Mouse (Mus musculus) heart, embryonic 15.5 days (tissue): ENCODE results near the gene Gpr152. TPM values are rescaled to one million over a fixed set of nuclear protein-coding genes. Genes with fewer than 3 reads are reported as not detected.

Experiments used
- ATAC-seq: fragments of 200-750 bp; cut with Nextera tagmentation; replicated peaks from 2 replicates; pipeline ENCODE4 v1.8.0; 2017; ENCODE audit warnings: low read depth, moderate TSS enrichment; ENCODE audit not compliant: insufficient number of reproducible peaks, insufficient read depth, low FRiP score
- H3K27ac ChIP-seq: fragments of 300-500 bp; sonication (generic); 2 replicates; pipeline ENCODE4 v1.5.1; 2015; ENCODE audit warnings: mild to moderate bottlenecking, inconsistent platforms
- H3K27me3 ChIP-seq: fragments of 300-500 bp; sonication (generic); 2 replicates; pipeline ENCODE4 v1.6.1; 2015; ENCODE audit warnings: inconsistent platforms
- H3K36me3 ChIP-seq: fragments of 300-500 bp; sonication (generic); 2 replicates; pipeline ENCODE4 v1.6.1; 2015; ENCODE audit warnings: mild to moderate bottlenecking, inconsistent platforms
- H3K4me1 ChIP-seq: fragments of 300-500 bp; sonication (generic); replicated peaks from 2 replicates; pipeline ENCODE4 v1.6.1; 2015; ENCODE audit warnings: inconsistent platforms
- H3K4me2 ChIP-seq: fragments of 300-500 bp; sonication (generic); 2 replicates; pipeline ENCODE4 v1.6.1; 2015; ENCODE audit warnings: inconsistent platforms, mild to moderate bottlenecking, moderate library complexity
- H3K4me3 ChIP-seq: fragments of 300-500 bp; sonication (generic); 2 replicates; pipeline ENCODE4 v1.5.1; 2015; ENCODE audit warnings: mild to moderate bottlenecking, inconsistent platforms
- H3K9ac ChIP-seq: fragments of 300-500 bp; sonication (generic); 2 replicates; pipeline ENCODE4 v1.6.1; 2015; ENCODE audit warnings: mild to moderate bottlenecking, inconsistent platforms
- H3K9me3 ChIP-seq: fragments of 300-500 bp; sonication (generic); replicated peaks from 2 replicates; pipeline ENCODE4 v1.6.1; 2016; ENCODE audit warnings: inconsistent platforms
- WGBS: fragments of 180-500 bp; shearing (Covaris S2); methylation state at CpG from one replicate; pipeline ENCODE4 v1.1.7; 2015; ENCODE audit warnings: mixed read lengths; 5-methylcytosine and 5-hydroxymethylcytosine counted together
- polyA plus RNA-seq: library from polyadenylated mRNA; unstranded; fragments of >200 nt; fragmentation: Nextera tagmentation; extraction: Ambion mirVana; gene quantifications from 2 replicates; pipeline ENCODE4 v1.2.1, GENCODE M21; 2015

Gene Gpr152
- polyA plus RNA-seq, 1 experiment from 2014 or later, result not detected

GRCm38 (mm10) chr19:4164721-4165120 lies 25.1 kb downstream of the Gpr152 start:
- H3K4me3 ChIP-seq, result no peak overlapping the region
- no peak overlapping the region for H3K9ac ChIP-seq
- no peak overlapping the region for H3K4me2 ChIP-seq
- H3K36me3 ChIP-seq, result peaks cover 14% of the 10 kb centered on the region
- H3K9me3 ChIP-seq, result no peaks in the 10 kb centered on the region
- no peak for ATAC-seq
- H3K27me3 ChIP-seq, result no peaks in the 10 kb centered on the region
- WGBS, result 68% methylated on average over 2 of the region's 2 CpGs
- H3K27ac ChIP-seq, result no peak overlapping the region
- H3K4me1 ChIP-seq, result peaks cover 35% of the 10 kb centered on the region

- no peaks in the 10 kb centered on the region for H3K27me3 ChIP-seq
- peak overlapping the region; percentile 87 for H3K27ac ChIP-seq
- no peak for ATAC-seq
- peaks cover 56% of the 10 kb centered on the region for H3K4me1 ChIP-seq
- 45% methylated on average over 9 of the region's 9 CpGs for WGBS
- H3K36me3 ChIP-seq, result peaks cover under 1% of the 10 kb centered on the region; the same call in 1 of the 2 replicates
- H3K4me3 ChIP-seq, result no peak overlapping the region
- H3K4me2 ChIP-seq, result peak overlapping the region; percentile 26; the same call in 1 of the 2 replicates
- no peak overlapping the region for H3K9ac ChIP-seq
- H3K9me3 ChIP-seq, result no peaks in the 10 kb centered on the region
Measured at GRCm38 (mm10) chr19:4166678-4167476, 27.3 kb downstream of the Gpr152 start.

- Histone ChIP-seq H3K4me3 (peak overlapping the region; percentile 54), H3K4me1 (peaks cover 58% of the 10 kb centered on the region), H3K27me3 (no peaks in the 10 kb centered on the region), H3K9me3 (no peaks in the 10 kb centered on the region), H3K4me2 (peak overlapping the region; percentile 92), H3K9ac (peak overlapping the region; percentile 84), H3K27ac (peak overlapping the region; percentile 96), H3K36me3 (no peaks in the 10 kb centered on the region)
- under 1% methylated on average over 43 of the region's 43 CpGs for WGBS
- peak; percentile 92 for ATAC-seq
Measured at GRCm38 (mm10) chr19:4169378-4169784, 29.8 kb downstream of the Gpr152 start.

DNA sequence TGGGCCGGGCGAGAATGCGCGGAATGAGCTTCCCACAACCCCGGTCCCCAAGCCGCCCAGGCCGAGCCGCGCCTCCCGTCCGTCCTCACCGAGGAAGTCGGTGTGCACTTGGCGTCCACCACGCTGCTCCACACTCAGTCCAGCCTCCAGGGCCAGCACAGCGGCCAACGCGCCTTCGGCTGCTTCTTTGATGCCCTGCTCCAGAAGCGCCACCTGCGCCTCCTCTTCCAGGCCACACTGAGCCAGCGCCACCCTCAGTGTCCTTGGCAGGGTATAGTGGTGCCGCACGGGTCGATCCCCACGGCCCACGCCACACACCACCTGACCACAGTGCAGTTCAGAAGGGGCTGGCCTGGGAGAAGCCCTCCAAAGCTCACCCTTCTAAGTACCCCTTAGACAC lies 30.2 kb downstream of the Gpr152 start:
- H3K4me3 ChIP-seq, result peak overlapping the region; percentile 54
- WGBS, result 6% methylated on average over 27 of the region's 27 CpGs
- peak overlapping the region; percentile 92 for H3K4me2 ChIP-seq
- H3K9ac ChIP-seq, result peak overlapping the region; percentile 84
- ATAC-seq, result peak; percentile 19
- H3K9me3 ChIP-seq, result no peaks in the 10 kb centered on the region
- peaks cover 61% of the 10 kb centered on the region for H3K4me1 ChIP-seq
- no peaks in the 10 kb centered on the region for H3K27me3 ChIP-seq
- H3K36me3 ChIP-seq, result no peaks in the 10 kb centered on the region
- H3K27ac ChIP-seq, result peak overlapping the region; percentile 96

DNA sequence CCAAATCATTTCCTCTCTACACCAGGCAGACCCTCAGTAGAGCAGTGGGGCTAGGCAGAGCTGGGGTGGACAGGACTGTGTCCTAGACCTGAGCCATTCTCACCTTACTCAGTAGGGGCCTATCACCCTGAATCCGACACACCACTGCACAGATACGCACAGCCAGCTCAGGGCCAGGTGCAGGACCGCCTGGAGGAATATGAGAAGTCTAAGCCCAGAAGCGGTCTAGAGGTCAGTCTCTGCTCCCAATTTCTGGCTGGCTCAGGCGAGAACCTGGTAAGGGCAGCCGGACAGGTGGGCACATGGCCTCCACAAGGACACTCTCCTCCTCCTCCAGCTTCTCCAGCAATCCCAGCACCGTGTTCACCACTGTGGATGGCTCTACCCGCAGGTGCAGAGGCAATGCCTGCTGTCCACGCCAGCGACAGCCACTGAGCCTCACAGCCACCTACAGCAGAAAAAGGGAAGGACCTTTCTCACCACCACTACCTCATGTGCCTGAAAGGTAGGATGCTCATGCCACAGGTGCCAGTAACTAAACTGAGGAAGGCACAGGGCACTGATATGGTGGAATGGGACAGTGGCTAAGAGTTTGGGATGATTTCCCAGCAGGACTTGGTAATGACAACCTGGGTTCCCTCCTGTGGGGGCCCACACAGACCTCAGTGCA lies 31.3 kb downstream of the Gpr152 start:
- H3K27ac ChIP-seq, result peak overlapping the region; percentile 92

DNA sequence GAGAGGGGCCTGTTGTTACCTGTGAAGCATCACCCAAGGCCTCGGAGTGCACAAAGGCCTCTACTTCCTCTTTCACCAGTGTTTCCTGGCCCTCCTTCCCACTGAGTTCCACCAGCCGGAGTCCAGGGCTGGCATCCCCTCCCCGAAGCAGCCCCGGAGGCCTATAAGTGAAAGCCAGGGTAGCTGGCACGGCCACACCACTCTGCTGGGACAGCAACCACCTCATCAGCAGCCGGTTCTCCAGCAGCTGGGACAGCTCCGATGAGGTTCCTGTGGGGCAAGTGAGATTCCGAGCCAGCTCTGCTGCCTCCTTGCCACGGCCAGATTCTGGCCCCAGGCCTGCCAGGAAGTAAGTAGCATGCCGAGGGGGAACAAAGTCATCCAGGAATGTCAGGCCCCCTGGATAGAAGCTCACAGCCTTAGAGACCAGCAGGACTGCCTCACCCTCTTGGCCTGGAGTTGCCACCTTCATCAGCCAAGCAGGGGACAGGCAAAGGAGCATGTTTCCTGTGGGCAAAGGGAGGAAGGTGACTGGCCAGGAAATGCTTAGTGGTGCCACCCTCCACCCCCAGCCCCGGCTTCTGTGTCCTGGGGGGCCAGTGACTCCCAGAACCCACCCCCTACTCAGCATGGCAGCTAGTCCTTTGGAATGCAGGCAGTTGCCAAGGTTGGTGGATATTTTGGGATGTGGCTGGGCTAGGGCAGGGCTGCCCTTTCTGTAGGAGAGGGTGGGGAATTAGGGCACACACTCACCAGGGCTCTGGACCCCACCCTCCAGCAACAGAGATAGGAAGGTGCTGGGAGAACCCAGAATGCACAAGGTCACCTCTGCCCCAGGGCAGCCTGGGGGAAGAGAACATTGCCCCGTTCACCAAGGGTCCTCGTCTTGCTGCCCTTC lies 32.1 kb downstream of the Gpr152 start:
- ATAC-seq, result peak; percentile 28; the same call in 1 of the 2 replicates
- 34% methylated on average over 13 of the region's 13 CpGs for WGBS
- Histone ChIP-seq H3K9ac (peak overlapping the region; percentile 23; the same call in 1 of the 2 replicates), H3K9me3 (no peaks in the 10 kb centered on the region), H3K4me3 (peak overlapping the region; percentile 6; the same call in 1 of the 2 replicates), H3K27me3 (no peaks in the 10 kb centered on the region), H3K27ac (peak overlapping the region; percentile 92), H3K4me2 (peak overlapping the region; percentile 44), H3K4me1 (peaks cover 66% of the 10 kb centered on the region), H3K36me3 (no peaks in the 10 kb centered on the region)

More for the DNA sequence above, 31.3 kb downstream of the Gpr152 start:
- Histone ChIP-seq H3K9me3 (no peaks in the 10 kb centered on the region), H3K9ac (peak overlapping the region; percentile 23; the same call in 1 of the 2 replicates), H3K4me3 (peak overlapping the region; percentile 6; the same call in 1 of the 2 replicates), H3K4me1 (peaks cover 71% of the 10 kb centered on the region), H3K4me2 (peak overlapping the region; percentile 44), H3K27me3 (no peaks in the 10 kb centered on the region), H3K36me3 (no peaks in the 10 kb centered on the region)
- no peak for ATAC-seq
- 91% methylated on average over 10 of the region's 10 CpGs for WGBS

DNA sequence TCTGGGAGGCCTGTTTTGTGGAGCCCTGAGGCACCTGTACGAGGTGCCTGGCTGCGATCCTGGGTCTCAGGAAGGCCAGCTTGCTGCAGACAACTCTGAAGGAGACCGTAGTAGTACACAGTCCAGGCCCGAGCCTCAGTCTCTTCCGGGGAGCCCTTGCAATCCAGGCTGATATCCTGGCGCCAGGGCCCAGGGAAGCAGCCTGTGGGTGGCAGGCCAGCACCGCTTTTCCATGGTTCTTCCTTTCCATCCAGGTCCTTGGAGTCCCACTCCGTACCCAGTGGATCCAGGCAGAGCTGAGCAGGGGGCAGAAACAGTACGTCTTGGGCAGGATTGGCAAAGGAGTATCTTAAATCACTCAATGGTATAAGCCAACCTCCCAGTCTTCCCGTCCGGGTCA lies 33.3 kb downstream of the Gpr152 start:
- H3K4me1 ChIP-seq, result peaks cover 54% of the 10 kb centered on the region
- H3K27ac ChIP-seq, result peak overlapping the region; percentile 92
- H3K36me3 ChIP-seq, result no peaks in the 10 kb centered on the region
- peak overlapping the region; percentile 32; the same call in 1 of the 2 replicates for H3K9ac ChIP-seq
- no peaks in the 10 kb centered on the region for H3K27me3 ChIP-seq
- H3K4me2 ChIP-seq, result no peak overlapping the region
- no peak overlapping the region for H3K4me3 ChIP-seq
- WGBS, result 77% methylated on average over 11 of the region's 11 CpGs
- no peak for ATAC-seq
- no peaks in the 10 kb centered on the region for H3K9me3 ChIP-seq

- H3K27ac ChIP-seq, result peak within 1 kb of the TSS; percentile 86
Measured at GRCm38 (mm10) chr19:4175368-4175947, 35.9 kb downstream of the Gpr152 start, which contains the start of gene Carns1. Carns1 (minus strand) TSS chr19:4175479.

GRCm38 (mm10) chr19:4180411-4180810 lies 40.8 kb downstream of the Gpr152 start:
- WGBS, result 85% methylated on average over 7 of the region's 7 CpGs

More at GRCm38 (mm10) chr19:4175368-4175947, 35.9 kb downstream of the Gpr152 start, which contains the start of gene Carns1:
- peak within 1 kb of the TSS; percentile 64 for H3K4me2 ChIP-seq
- H3K9ac ChIP-seq, result peak within 1 kb of the TSS; percentile 46
- no peaks in the 10 kb centered on the region for H3K9me3 ChIP-seq
- H3K36me3 ChIP-seq, result no peaks in the 10 kb centered on the region
- no peaks in the 10 kb centered on the region for H3K27me3 ChIP-seq
- H3K4me1 ChIP-seq, result peaks cover 45% of the 10 kb centered on the region
- ATAC-seq, result peak; percentile 55
- WGBS, result 7% methylated on average over 11 of the region's 11 CpGs
- H3K4me3 ChIP-seq, result peak within 1 kb of the TSS; percentile 38

GRCm38 (mm10) chr19:4181892-4182291 lies 42.3 kb downstream of the Gpr152 start:
- H3K4me3 ChIP-seq, result no peak overlapping the region
- 45% methylated on average over 3 of the region's 3 CpGs for WGBS
- H3K4me2 ChIP-seq, result no peak overlapping the region
- H3K9ac ChIP-seq, result no peak overlapping the region
- no peaks in the 10 kb centered on the region for H3K27me3 ChIP-seq
- no peak for ATAC-seq
- no peak overlapping the region for H3K27ac ChIP-seq
- H3K4me1 ChIP-seq, result peaks cover 24% of the 10 kb centered on the region
- H3K36me3 ChIP-seq, result no peaks in the 10 kb centered on the region
- H3K9me3 ChIP-seq, result no peaks in the 10 kb centered on the region

More at GRCm38 (mm10) chr19:4180411-4180810, 40.8 kb downstream of the Gpr152 start:
- Histone ChIP-seq H3K4me1 (peaks cover 16% of the 10 kb centered on the region), H3K36me3 (no peaks in the 10 kb centered on the region), H3K4me3 (no peak overlapping the region), H3K9me3 (no peaks in the 10 kb centered on the region), H3K9ac (no peak overlapping the region), H3K27me3 (no peaks in the 10 kb centered on the region), H3K27ac (no peak overlapping the region), H3K4me2 (no peak overlapping the region)
- ATAC-seq, result no peak
